Mouse (Mus musculus) kidney, embryonic 14.5 days (tissue): ENCODE results near the gene Madd. TPM values are rescaled to one million over a fixed set of nuclear protein-coding genes. Genes with fewer than 3 reads are reported as not detected.

ENCODE experiments used
- ATAC-seq: fragments of 200-750 bp; cut with Nextera tagmentation; 2 replicates; pipeline ENCODE4 v1.8.0; 2017; ENCODE audit warnings: moderate number of reproducible peaks, mild to moderate bottlenecking, moderate TSS enrichment, moderate library complexity; ENCODE audit not compliant: low FRiP score, low TSS enrichment
- H3K27ac ChIP-seq: fragments of 300-500 bp; sonication (generic); 2 replicates; pipeline ENCODE4 v1.5.1; 2014; ENCODE audit warnings: low read depth, mild to moderate bottlenecking, low read length, moderate library complexity, mixed read lengths
- H3K27me3 ChIP-seq: fragments of 300-500 bp; sonication (generic); 2 replicates; pipeline ENCODE4 v1.6.1; 2014; ENCODE audit warnings: mild to moderate bottlenecking, low read length; ENCODE audit not compliant: control insufficient read depth, insufficient read depth
- H3K36me3 ChIP-seq: fragments of 300-500 bp; sonication (generic); 2 replicates; pipeline ENCODE4 v1.6.1; 2014; ENCODE audit warnings: low read length, mixed read lengths; ENCODE audit not compliant: control insufficient read depth, insufficient read depth
- H3K4me1 ChIP-seq: fragments of 300-500 bp; sonication (generic); 2 replicates; pipeline ENCODE4 v1.6.1; 2014; ENCODE audit warnings: low read length, mixed read lengths; ENCODE audit not compliant: control insufficient read depth, insufficient read depth
- H3K4me2 ChIP-seq: fragments of 300-500 bp; sonication (generic); replicated peaks from 2 replicates; pipeline ENCODE4 v1.6.1; 2014; ENCODE audit warnings: low read depth, mild to moderate bottlenecking, low read length
- H3K4me3 ChIP-seq: fragments of 300-500 bp; sonication (generic); 2 replicates; pipeline ENCODE4 v1.5.1; 2014; ENCODE audit warnings: mild to moderate bottlenecking, low read length
- H3K9ac ChIP-seq: fragments of 300-500 bp; sonication (generic); 2 replicates; pipeline ENCODE4 v1.6.1; 2014; ENCODE audit warnings: low read depth, mild to moderate bottlenecking, low read length, moderate library complexity
- H3K9me3 ChIP-seq: fragments of 300-500 bp; sonication (generic); 2 replicates; pipeline ENCODE4 v1.6.1; 2016; ENCODE audit warnings: low read length; ENCODE audit not compliant: control insufficient read depth
- WGBS: fragments of 180-500 bp; shearing (Covaris S2); extraction: QIAGEN DNeasy Blood & Tissue Kit; methylation state at CpG from one replicate; pipeline ENCODE4 v1.1.7; 2014; 5-methylcytosine and 5-hydroxymethylcytosine counted together
- polyA plus RNA-seq: library from polyadenylated mRNA; unstranded; fragments of >200 nt; fragmentation: Nextera tagmentation; extraction: Ambion mirVana; gene quantifications from 2 replicates; pipeline ENCODE4 v1.2.1, GENCODE M21; 2014

The Madd gene
- polyA plus RNA-seq, 1 experiment from 2014 or later = 7.6 TPM

DNA sequence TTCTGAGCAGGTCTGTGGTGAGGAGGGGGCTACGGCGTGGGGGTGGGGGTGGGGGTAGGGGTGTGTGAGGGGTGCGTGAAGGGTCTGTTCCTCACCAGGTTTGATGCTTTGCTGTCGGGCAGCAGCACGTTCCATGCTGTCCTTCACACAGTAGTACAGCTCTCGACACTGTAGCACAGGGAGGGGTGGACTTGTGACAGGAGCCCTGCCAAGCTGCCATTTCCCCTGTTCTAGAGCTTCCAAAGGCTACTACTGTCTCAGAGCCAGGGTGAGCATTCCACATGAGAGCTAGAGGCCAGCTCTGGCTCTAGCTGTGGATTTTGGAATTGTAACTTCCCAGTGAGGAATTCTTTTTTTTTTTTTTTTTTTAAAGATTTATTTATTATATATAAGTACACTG lies 40.7 kb downstream of the Madd start:
- H3K9me3 ChIP-seq = no peaks in the 10 kb centered on the region
- no peak overlapping the region for H3K27ac ChIP-seq
- peaks cover 3% of the 10 kb centered on the region; the same call in 1 of the 2 replicates for H3K36me3 ChIP-seq
- no peaks in the 10 kb centered on the region for H3K27me3 ChIP-seq
- H3K4me2 ChIP-seq = no peak overlapping the region
- H3K9ac ChIP-seq = no peak overlapping the region
- no peak for ATAC-seq
- H3K4me1 ChIP-seq = 0 out of 2 replicates have a peak, but pooled peaks cover 3% of the 10 kb centered on the region
- no peak overlapping the region for H3K4me3 ChIP-seq
- WGBS = 91% methylated on average over 6 of the region's 6 CpGs

DNA sequence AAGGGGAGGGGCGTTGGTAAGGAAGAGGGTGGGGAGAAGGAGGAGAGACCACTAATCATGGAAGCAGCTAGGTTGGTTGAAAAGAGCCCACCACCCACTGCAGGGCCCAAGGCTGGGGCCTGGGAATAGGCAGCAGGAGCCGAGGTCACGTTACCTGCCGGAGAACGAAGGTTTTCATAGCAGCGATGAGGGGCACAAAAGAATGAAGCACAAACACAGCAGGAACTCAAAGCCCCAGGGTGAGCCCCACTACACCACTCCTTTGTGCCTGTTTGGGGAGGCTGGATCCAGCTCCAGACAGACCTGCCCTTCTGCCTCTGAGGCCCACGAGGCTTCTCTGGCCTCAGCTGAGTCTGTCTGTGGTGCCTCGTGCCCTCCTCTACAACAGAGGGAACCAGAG lies 43.9 kb downstream of the Madd start:
- Histone ChIP-seq H3K36me3 (peaks cover 3% of the 10 kb centered on the region; the same call in 1 of the 2 replicates), H3K9ac (no peak overlapping the region), H3K4me1 (0 out of 2 replicates have a peak, but pooled peaks cover 3% of the 10 kb centered on the region), H3K4me3 (no peak overlapping the region), H3K27ac (no peak overlapping the region), H3K9me3 (no peaks in the 10 kb centered on the region), H3K4me2 (no peak overlapping the region), H3K27me3 (no peaks in the 10 kb centered on the region)
- ATAC-seq = no peak
- 86% methylated on average over 8 of the region's 8 CpGs for WGBS

DNA sequence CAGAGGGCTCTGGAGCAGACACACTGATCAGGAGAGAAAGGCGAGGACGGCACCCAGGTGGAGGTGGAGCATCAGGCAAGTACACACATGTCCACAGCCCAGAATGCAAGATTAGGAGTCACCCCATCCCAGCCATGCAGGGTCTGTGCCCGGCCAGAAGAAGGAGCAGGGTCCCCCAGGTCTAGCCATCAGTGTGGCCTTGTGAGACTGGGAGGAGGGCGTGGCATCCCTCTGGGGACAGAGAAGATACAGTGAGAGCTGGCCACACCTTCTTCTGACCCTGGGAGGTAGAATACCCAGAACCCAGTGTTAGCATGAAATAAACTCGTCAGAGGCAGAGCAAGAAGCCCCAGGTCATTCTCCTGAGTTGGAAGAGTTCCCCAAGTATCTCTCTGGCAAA lies 44.3 kb downstream of the Madd start:
- H3K36me3 ChIP-seq = peaks cover 3% of the 10 kb centered on the region; the same call in 1 of the 2 replicates
- H3K9ac ChIP-seq = no peak overlapping the region
- 0 out of 2 replicates have a peak, but pooled peaks cover 3% of the 10 kb centered on the region for H3K4me1 ChIP-seq
- no peak overlapping the region for H3K4me3 ChIP-seq
- no peaks in the 10 kb centered on the region for H3K9me3 ChIP-seq
- ATAC-seq = no peak
- H3K4me2 ChIP-seq = no peak overlapping the region
- WGBS = 65% methylated on average over 5 of the region's 5 CpGs
- no peak overlapping the region for H3K27ac ChIP-seq
- H3K27me3 ChIP-seq = no peaks in the 10 kb centered on the region

- no peak overlapping the region for H3K4me3 ChIP-seq
Measured at GRCm38 (mm10) chr2:91137481-91137880, 46.2 kb downstream of the Madd start.

DNA sequence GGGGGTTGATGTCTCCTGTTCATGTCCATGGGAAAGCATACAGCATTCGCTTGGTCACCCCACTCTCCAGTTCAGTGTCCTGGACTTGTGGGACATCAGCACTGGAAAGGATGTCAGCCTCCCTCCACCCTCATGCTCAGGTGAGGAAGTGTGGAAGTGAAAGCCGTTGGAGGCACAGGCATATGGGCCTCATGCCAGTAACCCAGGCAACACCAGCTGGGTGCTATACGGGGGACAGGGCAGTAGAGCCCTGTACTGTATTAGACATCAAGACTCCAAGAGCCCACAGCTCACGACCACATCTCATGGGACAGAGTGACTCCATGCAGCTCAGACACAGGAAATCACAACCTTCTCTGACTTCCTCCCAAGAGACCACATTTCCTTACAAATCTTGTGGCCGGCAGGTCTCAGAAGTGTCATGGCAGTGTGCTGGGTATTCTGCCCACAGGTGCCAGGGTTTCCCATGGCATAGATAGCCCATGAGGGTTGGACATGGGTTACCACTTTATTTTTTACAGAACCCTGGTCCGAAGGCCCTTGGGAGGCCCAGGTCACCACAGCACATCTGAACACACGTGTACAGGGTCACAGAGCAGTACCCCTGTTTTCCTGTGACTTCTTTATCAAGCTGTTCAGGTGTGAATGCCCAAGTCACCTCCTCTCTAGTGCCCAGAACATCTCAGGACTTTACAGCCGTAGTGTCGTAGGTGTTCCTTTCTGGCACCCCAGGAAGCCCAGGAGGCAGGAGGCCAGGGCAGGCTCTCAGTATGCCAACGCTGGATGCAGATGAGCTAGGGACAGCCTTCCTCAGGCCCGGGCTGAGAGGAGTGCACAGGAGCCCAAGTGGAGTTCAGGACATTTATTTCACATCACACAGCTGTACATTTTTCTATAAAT lies 46.9 kb downstream of the Madd start:
- Histone ChIP-seq H3K27ac (no peak overlapping the region), H3K9ac (no peak overlapping the region), H3K4me1 (0 out of 2 replicates have a peak, but pooled peaks cover 3% of the 10 kb centered on the region), H3K4me2 (no peak overlapping the region), H3K36me3 (peaks cover 3% of the 10 kb centered on the region; the same call in 1 of the 2 replicates), H3K9me3 (no peaks in the 10 kb centered on the region), H3K4me3 (no peak overlapping the region), H3K27me3 (no peaks in the 10 kb centered on the region)
- WGBS = 79% methylated on average over 11 of the region's 11 CpGs
- no peak for ATAC-seq

More at GRCm38 (mm10) chr2:91137481-91137880, 46.2 kb downstream of the Madd start:
- Histone ChIP-seq H3K9me3 (no peaks in the 10 kb centered on the region), H3K4me2 (no peak overlapping the region), H3K27ac (no peak overlapping the region), H3K36me3 (peaks cover 3% of the 10 kb centered on the region; the same call in 1 of the 2 replicates), H3K27me3 (no peaks in the 10 kb centered on the region), H3K4me1 (0 out of 2 replicates have a peak, but pooled peaks cover 3% of the 10 kb centered on the region), H3K9ac (no peak overlapping the region)
- 87% methylated on average over 6 of the region's 6 CpGs for WGBS
- ATAC-seq = no peak

DNA sequence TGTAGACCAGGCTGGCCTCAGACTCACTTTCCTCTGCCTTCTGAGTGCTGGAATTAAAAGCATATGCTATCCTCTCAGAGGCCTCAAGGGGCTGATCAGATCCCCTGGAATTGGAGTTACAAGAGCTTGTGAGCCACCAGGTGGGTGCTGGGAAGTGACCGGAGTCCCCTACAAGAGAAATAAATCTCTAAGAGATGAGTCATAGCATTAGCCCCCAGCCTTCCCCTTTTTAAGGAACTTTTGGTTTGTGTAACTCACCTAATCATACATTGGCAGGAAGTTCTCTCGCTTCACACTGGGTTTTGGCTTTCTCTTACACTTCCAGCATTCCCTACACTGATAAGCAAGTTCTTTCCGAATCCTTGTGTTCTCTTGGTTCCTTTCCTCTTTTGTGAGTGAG lies 51.6 kb downstream of the Madd start:
- no peak overlapping the region for H3K9ac ChIP-seq
- 80% methylated on average over 3 of the region's 3 CpGs for WGBS
- H3K4me3 ChIP-seq = no peak overlapping the region
- H3K4me1 ChIP-seq = no peaks in the 10 kb centered on the region
- no peak overlapping the region for H3K4me2 ChIP-seq
- no peaks in the 10 kb centered on the region for H3K9me3 ChIP-seq
- H3K27ac ChIP-seq = no peak overlapping the region
- no peaks in the 10 kb centered on the region for H3K27me3 ChIP-seq
- no peaks in the 10 kb centered on the region for H3K36me3 ChIP-seq
- no peak for ATAC-seq

DNA sequence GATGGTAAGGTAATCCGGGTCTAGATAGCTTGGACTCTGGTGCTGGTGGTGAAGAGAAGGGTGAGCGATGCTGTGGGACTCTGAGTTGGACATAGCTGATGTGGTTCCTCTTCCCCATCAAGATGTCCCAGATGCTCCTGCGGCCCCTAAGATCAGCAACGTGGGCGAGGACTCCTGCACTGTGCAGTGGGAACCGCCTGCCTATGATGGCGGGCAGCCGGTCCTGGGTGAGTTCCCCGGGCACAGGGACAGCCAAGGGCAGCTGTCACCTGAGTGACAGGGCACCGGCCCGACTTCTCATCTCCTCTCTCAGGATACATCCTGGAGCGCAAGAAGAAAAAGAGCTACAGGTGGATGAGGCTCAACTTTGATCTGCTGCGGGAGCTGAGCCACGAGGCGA lies 52.4 kb downstream of the Madd start:
- Histone ChIP-seq H3K9ac (no peak overlapping the region), H3K9me3 (no peaks in the 10 kb centered on the region), H3K36me3 (no peaks in the 10 kb centered on the region), H3K4me3 (no peak overlapping the region), H3K27ac (no peak overlapping the region), H3K27me3 (no peaks in the 10 kb centered on the region), H3K4me2 (no peak overlapping the region), H3K4me1 (no peaks in the 10 kb centered on the region)
- no peak for ATAC-seq
- 89% methylated on average over 15 of the region's 15 CpGs for WGBS

GRCm38 (mm10) chr2:91130126-91130525 lies 53.5 kb downstream of the Madd start:
- H3K27me3 ChIP-seq = no peaks in the 10 kb centered on the region
- 88% methylated on average over 6 of the region's 6 CpGs for WGBS
- no peak overlapping the region for H3K27ac ChIP-seq
- H3K36me3 ChIP-seq = no peaks in the 10 kb centered on the region
- H3K9ac ChIP-seq = no peak overlapping the region
- no peak overlapping the region for H3K4me3 ChIP-seq
- ATAC-seq = no peak
- no peaks in the 10 kb centered on the region for H3K4me1 ChIP-seq
- no peaks in the 10 kb centered on the region for H3K9me3 ChIP-seq
- H3K4me2 ChIP-seq = no peak overlapping the region

DNA sequence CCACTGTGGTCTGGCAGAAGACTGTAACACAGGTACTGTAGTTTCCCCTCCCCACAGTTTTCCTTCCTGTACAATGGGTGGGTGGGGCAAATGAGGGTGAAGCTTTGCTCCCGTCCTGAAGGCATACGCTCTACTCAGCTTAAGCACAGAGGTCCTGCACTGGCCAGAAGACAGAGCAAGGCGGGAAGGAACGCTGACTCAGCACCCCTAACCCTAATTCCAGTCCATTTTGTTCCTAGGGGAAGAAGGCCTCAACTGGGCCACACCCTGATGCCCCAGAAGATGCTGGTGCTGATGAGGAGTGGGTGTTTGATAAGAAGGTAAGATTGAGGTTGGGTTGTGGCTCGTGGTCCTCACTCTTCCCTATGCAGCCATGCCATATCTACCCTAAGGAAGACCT lies 54.9 kb downstream of the Madd start:
- H3K4me1 ChIP-seq = no peaks in the 10 kb centered on the region
- no peak for ATAC-seq
- H3K9me3 ChIP-seq = no peaks in the 10 kb centered on the region
- WGBS = 85% methylated on average over 5 of the region's 5 CpGs
- H3K9ac ChIP-seq = no peak overlapping the region
- no peak overlapping the region for H3K4me2 ChIP-seq
- no peak overlapping the region for H3K4me3 ChIP-seq
- no peak overlapping the region for H3K27ac ChIP-seq
- no peaks in the 10 kb centered on the region for H3K36me3 ChIP-seq
- no peaks in the 10 kb centered on the region for H3K27me3 ChIP-seq
